Mouse (Mus musculus) embryo, embryonic 11 days (tissue): ENCODE measurements at regions not wholly inside any gene's neighbourhood (a gene's known extent, or its start where the extent isn't known, plus 50 kb on each side); places are given as distances from the start of the nearest gene placed in this dataset.
"Not testable (repeated sequence)": the region's sequence is repeated elsewhere in the genome, so short reads cannot be mapped to it uniquely, and the experiment has no call there.

ENCODE experiments used
- DNase-seq: peaks from one replicate; pipeline ENCODE4 v3.0.0-alpha.2; 2015

DNA sequence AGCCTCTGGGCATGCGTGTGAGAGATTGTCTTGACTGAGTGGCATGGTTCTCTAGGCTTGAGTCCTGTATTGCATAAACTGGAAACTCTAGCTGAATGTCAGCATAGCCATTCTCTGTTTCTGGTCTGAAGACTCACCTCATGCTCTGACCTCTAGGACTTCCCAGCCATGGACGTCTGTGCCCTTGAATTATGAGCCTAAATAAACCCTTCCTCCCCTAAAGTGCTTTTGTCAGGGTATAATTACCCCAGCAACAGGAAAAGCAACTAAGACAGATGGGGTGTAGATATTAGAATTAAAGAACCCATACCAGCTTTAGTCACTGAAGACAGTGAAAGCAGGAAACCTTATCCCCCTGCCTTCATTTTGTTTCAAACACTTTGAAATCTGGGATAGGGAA is 253.3 kb downstream of the Tpbg start:
- no peak for DNase-seq

DNA sequence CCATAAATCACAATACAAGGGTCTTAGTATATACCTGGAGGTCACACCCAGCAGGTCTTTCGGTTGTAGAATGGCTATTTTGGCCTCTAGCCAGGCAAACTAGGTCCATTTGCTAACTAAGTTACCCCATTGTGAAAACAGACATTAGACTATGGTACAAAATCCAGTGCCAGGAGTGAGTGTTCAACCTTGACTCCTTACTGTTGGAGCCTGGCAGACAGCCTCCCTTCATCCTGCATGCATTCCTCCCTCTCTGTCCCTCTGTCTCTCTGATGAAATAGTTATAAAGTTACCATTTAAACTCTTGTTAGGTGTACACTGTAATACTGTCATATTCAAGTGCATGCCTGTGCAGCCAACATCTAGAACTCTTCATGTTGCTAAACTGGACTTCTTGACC is 254.1 kb downstream of the Tpbg start:
- DNase-seq = no peak

DNA sequence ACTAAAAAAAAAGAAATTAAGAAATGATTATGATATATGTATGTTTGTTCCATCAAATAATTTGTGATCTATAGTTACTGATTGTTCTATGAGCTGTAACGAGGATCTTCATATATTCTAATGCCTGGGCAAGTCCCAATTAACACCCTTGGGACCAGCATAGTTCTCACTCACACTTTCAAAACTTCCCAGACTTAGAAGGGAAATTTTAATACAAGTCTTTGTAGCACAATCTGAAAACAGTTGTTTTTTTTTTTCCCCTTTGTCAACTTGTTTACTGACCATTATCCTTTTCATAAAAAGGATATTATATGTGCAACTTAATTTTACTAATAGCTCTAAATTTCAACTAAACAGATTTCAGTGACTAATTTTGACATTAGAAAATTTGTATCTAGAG is 257.1 kb downstream of the Tpbg start:
- DNase-seq = no peak

DNA sequence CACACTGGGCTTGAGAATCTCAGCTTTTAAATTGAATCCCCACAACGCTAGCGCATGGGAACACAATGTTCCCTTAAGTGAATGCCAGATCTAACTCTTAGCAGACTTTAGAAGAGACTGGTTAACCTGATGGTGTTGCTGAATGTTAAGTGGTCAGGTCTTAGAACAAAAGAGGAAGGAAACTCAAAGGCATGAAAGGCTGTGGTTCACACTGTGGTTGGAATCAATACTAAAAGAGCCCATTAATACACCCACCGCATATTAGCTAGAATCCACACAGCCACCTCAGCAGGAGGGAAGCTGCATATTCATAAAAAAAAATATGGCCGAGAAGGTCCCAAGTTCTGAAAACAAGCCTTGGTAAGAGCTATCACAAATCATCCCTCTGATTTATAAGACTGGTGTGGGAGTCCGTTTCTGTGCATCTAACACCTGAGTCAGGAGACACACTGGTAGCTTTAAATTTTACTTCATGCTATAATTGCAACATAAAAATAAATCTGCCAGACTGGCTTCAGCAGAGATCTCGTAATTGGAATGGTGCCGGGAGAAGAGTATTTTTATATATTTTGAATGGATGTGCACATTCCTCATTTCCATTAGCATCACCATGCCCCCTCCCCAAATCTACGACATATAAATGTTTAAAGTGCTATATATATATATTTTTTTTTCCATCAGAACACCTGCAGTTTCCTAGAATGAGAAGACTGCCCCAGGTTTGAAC is 259.3 kb downstream of the Tpbg start:
- DNase-seq = no peak

DNA sequence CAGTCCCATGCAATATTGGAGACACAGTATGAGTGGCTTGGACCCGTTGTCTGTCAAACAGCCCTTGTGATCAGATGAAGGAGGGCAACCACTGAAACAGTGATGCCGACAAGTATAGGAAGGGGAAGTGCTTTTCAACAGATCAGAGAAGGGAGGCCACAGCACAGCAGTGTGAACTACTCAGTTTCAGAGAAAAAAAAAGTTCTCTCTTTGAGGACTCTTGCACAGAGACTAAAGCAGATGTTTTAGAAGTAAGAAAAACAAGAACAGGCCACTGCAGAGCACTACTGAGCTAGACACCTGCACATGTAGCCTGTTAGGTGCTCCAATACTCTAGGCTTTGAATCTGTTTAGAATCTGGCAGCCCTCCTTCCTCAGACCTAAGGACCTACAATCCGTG is 261.4 kb downstream of the Tpbg start:
- DNase-seq = no peak

DNA sequence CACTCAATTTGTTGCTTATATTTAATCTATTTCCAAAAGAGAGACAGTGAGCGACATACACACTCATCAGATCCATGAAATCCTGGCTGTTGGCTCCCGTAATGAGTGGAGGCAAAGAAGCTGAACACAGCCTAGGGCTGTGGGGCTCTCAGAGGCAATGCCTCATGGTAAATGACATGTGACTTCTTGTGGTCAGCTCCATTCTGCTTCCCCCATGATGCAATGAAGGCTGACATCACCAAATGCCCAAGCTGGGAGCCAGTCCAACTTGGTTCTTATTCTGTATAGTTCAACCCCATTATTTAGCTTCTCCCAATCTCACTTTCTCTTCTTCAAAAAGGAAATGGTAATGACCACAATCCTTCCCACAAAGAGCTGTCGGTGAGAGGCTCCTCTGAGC is 262.5 kb downstream of the Tpbg start:
- no peak for DNase-seq

DNA sequence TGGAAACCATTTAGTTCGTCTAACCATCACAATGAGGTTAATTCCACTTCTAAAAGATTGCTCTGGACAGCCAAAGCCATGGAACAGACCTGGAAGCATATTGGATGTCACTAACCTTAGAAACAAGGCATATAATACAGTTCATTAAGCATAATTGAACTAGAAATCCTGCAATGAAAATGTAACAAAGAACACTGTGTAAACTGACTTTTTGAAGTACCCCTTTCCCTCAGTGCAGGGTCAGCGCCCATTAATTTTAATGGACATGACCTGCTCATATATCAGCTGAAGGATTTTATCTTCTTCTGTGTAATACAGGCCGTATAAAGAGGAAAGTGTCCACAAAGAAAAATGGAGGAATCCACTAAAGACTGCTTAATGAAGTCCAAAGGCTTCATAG is 263.7 kb downstream of the Tpbg start:
- no peak for DNase-seq

DNA sequence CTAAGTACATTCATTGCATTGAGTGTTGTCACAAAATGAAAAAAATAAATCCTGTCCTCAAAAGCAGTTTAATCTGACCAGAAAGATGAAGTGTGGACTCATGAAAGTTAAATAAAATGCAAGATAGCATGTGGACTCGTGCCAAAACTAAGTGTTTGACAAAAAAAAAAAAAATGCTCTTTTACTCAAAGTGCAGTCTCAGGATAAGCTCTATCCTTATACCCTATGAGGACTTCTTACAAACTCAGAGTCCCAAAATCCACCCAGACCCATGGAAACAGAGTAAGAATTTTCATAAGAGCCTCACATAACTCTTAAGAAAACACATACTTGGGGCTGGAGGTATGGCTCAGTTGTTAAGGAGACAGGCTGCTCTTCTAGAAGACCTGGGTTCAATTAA is 267.7 kb downstream of the Tpbg start:
- DNase-seq = no peak

DNA sequence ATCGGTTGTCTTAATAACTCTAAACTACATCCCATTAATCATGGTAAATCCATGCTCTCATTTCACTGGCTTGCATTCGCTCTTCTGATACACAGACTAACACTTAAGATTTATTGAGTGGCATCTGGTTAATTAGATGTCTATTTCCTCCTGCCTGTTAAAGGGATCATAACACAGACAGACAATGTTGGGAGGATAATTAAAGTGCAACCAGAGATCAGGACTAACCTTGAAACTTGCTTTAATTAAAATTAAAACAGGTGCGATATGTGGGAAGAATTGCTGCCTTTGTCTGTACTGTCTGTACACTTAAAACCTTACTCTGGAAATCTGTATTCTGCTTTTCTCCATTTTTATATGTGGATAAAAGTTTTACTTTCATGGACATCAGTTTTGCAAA is 277.2 kb downstream of the Tpbg start:
- no peak for DNase-seq

DNA sequence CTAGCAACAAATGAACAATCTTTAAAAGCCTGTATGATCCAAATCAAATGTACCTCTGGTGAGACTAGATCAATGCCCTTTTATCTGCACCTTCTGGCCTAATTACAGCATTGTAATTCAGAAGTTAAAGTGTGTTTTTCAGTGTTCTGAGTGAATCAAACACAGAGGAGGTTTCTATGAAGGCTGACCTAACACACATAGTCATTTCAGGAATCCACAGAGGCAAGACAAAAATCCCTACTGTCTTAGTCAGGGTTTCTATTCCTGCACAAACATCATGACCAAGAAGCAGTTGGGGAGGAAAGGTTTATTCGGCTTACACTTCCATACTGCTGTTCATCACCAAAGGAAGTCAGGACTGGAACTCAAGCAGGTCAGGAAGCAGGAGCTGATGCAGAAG is 293.4 kb downstream of the Tpbg start:
- DNase-seq = not testable (repeated sequence)

DNA sequence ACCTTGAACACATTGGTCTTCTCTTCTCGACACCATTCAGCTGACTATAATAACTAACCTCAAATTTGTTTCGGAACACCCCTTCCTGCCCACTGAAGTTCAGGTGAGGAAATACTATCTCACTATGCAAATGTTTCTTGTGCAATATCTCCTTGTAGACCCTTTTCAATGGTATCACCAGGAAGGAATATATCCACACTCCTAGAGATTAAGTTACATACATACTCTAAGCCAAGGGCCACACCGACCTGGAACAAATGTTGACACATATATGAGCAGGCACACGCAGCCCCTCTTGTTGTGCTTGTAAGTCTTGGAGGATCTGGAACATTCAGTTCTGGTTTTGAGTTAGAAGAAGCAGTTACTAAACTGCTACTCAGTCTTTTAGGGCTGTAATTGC is 303.7 kb downstream of the Tpbg start:
- no peak for DNase-seq

DNA sequence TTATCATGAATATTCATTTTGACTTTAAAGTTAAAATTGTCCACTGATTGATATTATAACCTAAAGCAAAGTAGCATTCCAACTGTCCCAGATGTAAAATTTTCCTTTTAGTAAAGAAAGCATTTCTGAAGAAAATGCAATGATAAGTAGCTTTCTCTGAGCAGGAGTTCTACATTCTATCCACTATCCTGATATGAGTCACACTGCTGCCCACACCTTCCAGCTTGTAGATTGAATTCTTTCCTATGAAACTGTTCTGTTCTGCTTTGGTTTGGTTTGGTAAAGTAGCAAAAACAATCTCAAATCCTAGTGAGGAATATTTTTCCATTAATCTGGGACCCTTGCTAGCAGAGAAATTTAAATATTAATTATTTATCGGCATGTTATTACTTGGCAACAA is 304.4 kb downstream of the Ube2cbp start:
- no peak for DNase-seq

DNA sequence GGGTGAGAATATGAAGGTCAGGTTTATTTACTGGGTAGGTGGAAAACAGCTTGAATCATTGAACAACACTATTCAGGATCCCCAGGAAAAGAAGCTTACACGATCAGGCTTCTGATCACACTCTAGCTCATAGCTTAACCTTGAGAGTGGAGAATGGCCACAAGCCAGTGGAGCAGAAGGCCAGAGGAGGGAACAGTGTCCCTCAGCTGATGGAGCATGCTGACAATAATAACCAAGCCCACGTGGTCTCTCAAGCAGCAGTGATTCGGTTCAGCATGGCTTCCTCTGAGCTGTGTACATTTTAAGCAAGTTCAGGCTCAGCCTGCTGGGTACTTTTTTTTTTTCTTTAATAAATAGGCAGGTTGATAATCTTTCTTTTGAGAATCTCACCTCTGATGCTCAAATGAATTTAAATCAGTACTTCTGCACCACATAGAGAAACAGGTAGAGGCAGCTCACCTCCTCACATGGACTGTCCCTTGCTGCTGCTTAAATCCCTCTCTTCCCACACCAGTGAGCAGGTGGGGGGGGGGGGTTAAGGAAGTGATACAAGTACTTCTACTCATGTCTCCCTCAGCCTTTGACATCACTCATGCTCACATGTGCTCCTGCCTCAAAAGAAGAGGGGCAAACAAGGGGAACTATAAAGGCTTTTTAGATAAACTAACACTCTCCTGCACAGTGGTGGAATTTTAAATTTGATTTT is 298.2 kb downstream of the Ube2cbp start:
- DNase-seq = no peak

DNA sequence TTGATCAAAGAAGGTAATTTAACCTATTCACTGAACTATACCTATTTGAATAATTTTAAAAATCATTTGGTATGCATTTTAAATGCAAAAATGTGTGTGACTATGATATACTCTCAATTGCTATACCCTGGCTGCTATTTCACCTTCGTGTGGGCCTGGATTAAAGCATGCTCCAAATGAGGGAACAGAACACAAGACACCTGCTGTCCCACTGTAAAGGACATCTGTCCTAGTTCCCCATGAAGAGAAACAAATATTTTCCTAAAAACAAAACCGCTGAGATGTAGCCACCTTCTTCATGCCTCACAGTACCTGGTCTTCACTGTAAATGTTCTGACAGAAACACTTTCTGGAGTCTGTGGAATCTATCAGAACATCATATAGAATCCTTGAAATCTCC is 294.0 kb downstream of the Ube2cbp start:
- DNase-seq = no peak

DNA sequence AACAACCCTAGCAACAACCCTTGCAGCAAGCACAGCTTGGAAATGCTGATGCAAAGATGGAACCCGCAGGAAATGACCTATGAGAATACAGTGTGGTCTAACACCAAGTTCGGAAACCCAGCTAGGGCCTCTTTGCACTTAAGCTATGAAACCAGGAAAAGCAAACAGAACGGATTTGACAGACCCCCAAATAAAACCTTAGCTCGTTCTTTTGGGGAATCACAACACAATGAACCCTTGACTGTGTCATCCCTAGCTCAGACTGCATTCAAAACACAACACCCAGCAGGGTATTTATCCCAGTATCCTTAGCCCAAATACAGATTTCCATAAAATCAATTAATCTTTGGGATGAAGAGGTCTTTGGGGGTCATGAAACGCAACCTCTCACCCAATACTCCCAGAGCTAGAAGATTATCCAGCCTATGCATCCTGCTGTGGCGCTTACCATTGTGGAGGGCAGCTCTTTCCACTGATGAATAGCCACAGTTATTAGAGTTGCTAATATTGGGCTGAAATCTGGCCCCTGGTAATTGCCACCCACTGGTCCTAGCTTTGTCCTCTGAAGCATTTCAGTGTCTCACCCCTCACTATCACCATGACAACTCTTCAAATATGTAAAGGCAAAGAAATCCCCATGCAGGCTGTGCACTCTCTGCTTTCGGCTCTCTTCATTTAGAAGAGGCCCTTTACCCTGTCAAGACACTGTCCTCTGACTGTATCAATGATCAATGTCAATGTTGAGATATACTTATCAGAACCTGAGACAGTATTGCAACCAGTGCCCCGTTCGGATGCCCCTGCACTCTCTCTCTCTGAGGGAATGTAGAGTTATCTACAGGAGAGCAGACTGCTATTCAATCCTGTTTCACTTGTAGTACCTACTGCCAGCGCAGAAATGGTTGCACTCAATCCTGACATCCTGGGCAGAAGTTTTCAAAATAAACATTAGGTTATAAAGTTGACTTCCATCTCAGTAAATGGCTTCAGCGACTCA is 277.7 kb downstream of the Ube2cbp start:
- DNase-seq = peak; percentile 59

DNA sequence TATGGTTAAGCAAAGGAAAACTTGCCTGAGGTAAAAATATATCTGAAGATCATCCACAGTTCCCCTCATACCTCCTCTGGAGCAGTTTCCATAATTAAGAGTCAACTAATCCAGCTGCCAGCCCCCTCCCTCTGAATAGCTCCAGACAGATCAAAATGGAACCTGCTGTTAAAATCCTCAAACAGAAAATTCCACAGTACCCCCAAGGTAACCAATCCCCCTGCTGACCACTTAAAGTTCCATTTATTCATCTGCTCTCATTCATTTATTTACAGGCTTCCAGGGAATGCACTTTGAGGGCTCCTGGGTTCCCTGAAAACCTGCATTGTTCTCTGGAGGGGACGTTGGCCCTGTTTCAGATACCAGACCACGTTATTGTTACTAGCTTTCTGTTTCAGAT is 275.9 kb downstream of the Ube2cbp start:
- no peak for DNase-seq

DNA sequence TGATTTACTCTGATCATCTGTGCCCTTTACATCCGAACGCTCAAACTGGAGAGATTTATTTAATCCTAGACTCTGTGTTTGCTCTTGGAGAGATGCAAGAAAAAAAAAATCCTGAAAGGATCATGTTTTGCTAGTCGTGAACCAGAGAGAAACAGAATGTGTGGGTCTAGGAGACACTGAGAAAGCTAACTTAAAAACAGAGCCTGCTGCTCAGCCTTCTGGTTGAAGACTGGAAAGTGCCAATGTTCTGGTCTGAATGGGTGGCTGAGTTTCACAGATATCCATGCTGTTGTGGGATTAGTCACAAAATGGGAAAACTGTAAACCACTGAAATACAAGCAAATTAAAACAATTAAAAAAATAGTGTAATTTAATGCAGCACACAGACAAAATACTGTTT is 259.7 kb downstream of the Ube2cbp start:
- no peak for DNase-seq

DNA sequence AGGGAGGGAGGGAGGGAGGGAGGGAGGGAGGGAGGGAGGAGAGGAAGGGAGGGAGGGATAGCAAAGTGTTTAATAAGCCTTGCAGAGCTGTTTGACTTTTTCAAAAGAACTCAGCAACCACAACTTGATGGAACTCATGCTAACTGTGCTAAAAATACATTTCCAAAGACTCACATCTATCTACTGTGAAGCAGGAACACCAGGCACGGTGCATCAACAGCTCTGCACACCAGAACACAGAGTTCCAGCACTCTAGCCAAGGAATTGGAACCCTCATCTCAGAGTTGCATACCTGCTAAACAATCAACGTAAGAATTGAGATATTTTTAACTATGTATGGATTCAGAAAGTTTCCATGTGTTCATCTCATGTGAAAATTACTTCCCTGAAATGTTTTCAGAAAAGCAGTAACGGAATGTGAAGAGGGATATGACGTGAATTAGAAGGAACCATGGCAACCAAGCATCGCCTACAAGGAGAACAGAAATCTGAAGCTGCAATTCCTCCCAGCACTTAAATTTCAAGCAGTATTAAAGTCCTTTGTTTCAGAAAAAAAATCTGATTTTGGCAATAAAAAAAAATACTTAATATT is 256.3 kb downstream of the Ube2cbp start:
- no peak for DNase-seq

DNA sequence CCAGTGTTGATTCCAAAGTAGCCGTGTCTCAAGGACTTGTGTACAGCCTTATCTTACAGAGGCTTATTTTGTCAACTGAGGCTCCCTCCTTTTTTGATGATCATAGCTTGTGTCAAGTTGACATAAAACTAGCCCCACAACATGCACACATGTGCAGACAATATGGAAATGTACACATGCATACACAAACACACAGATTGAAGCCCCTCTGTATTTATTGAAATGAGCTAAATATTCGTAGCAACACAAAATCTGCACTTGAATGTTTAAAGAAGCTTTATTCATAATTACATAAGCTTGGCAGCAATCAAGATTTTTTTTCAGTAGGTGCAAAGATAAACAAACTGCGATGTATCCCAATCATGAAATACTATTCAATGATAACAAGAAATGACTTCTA is 253.5 kb downstream of the Ube2cbp start:
- DNase-seq = no peak

DNA sequence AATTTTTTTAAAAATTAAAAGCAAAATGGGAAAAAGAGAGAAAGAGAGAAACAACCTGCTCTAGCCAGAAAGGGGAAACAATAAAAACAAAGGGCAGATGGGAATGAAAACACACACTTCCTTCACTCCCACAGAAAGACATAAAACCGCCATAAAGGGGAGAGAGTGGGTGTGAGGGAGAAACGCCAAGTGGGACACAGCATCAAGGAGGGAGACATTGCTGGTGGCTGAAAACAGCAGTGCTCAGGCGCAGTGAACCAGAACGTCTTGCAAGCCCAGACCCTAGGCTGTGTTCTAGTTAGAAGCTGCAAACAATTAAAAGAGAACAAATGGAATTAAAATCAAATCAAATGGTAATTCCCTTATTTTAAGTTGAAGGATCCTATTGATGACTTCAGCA is 245.1 kb downstream of the Ube2cbp start:
- DNase-seq = no peak

DNA sequence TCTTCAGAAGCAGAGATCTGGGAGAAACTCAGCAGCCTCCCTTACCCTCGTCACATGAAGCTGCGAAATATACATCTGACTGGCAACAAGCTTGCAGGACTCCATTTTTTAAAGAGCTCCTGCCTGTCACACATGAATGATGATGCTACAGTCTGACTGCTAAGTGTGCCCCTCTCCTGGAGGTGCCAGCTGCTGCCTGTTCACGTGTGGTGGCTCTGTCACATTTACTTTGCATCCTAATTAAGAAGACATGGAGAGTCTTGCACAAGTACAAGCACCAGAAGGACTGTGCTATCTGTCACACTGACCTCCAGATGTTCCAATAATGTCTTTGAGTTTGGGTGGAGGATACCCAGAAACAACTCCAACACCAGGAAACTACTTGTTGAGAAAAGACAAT is 240.2 kb downstream of the Ube2cbp start:
- no peak for DNase-seq

DNA sequence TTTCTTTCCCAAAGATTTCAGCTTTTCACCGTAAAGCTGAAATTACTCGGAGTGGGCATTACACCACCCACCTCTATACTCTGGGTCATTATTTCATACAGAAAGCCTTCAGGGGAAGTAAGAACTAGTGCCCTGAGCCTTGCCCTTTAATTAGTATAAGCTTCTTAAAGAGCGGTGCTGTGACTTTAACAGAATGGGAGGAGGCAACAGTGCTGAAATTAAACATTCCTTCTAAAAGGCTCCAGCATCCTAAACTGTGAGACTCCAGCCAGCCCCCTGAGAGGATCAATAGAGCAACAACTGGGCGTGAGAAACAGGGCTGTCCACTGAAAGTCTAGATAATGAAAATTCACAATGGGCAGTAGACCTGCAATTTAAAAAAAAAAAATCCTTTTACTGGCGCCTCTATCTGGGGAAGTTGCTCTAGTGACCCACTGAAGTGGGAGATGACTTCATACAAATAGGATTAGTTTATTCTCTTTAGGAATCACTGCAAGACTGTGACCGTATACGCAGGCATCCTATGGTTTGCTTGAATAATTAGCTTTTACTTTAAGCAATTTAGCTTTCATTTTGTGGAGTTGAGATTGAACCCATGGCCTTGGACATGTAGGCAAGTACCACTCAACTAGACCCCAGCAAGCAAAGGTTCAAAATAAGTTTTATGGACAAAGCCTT is 233.9 kb downstream of the Ube2cbp start:
- DNase-seq = peak; percentile 17

DNA sequence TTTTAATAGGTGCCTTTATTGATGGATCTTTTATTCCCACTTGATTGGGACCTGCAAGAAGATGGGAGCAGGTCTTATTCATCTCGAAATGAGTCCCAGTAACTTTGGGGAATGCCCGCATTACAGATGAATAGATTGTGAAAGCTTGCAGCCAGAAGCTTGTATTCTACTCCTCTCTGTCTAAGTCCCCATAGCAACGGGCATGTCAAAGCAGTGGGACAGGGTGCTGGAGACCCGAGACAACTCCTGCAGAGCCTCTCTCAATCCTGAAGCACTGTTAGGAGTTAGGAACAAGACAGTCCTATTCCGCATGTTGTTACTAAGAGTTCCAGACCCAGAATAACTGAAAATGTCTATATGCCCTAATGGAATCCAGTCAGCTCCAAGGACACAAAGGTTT is 233.1 kb downstream of the Ube2cbp start:
- DNase-seq = peak; percentile 23
